Mouse (Mus musculus) midbrain, embryonic 15.5 days (tissue): Measurements from ENCODE around the gene Pdzph1. TPM values are rescaled to one million over a fixed set of nuclear protein-coding genes. Genes with fewer than 3 reads are reported as not detected.

Experiments used
- ATAC-seq: fragments of 200-750 bp; cut with Nextera tagmentation; replicated peaks from 2 replicates; pipeline ENCODE4 v1.8.0; 2017; ENCODE audit warnings: moderate TSS enrichment
- H3K27ac ChIP-seq: fragments of 300-500 bp; sonication (generic); 2 replicates; pipeline ENCODE4 v1.5.1; 2015; ENCODE audit warnings: mild to moderate bottlenecking, inconsistent platforms
- H3K27me3 ChIP-seq: fragments of 300-500 bp; sonication (generic); replicated peaks from 2 replicates; pipeline ENCODE4 v1.6.1; 2015; ENCODE audit warnings: inconsistent platforms
- H3K36me3 ChIP-seq: fragments of 300-500 bp; sonication (generic); replicated peaks from 2 replicates; pipeline ENCODE4 v1.6.1; 2015; ENCODE audit warnings: inconsistent platforms
- H3K4me1 ChIP-seq: fragments of 300-500 bp; sonication (generic); 2 replicates; pipeline ENCODE4 v1.6.1; 2015; ENCODE audit warnings: inconsistent platforms
- H3K4me2 ChIP-seq: fragments of 300-500 bp; sonication (generic); 2 replicates; pipeline ENCODE4 v1.6.1; 2015; ENCODE audit warnings: inconsistent platforms, mild to moderate bottlenecking, moderate library complexity
- H3K4me3 ChIP-seq: fragments of 300-500 bp; sonication (generic); 2 replicates; pipeline ENCODE4 v1.5.1; 2015; ENCODE audit warnings: mild to moderate bottlenecking, inconsistent platforms
- H3K9ac ChIP-seq: fragments of 300-500 bp; sonication (generic); 2 replicates; pipeline ENCODE4 v1.6.1; 2015; ENCODE audit warnings: mild to moderate bottlenecking, inconsistent platforms
- H3K9me3 ChIP-seq: fragments of 300-500 bp; sonication (generic); 2 replicates; pipeline ENCODE4 v1.6.1; 2016; ENCODE audit warnings: inconsistent platforms
- WGBS: fragments of 180-500 bp; shearing (Covaris S2); methylation state at CpG from one replicate; pipeline ENCODE4 v1.1.7; 2015; ENCODE audit warnings: mixed read lengths; 5-methylcytosine and 5-hydroxymethylcytosine counted together
- polyA plus RNA-seq: library from polyadenylated mRNA; unstranded; fragments of >200 nt; fragmentation: Nextera tagmentation; extraction: Ambion mirVana; gene quantifications from 2 replicates; pipeline ENCODE4 v1.2.1, GENCODE M21; 2015

The Pdzph1 gene
- polyA plus RNA-seq = 4.1 and 6.4 TPM in 2 replicates

DNA sequence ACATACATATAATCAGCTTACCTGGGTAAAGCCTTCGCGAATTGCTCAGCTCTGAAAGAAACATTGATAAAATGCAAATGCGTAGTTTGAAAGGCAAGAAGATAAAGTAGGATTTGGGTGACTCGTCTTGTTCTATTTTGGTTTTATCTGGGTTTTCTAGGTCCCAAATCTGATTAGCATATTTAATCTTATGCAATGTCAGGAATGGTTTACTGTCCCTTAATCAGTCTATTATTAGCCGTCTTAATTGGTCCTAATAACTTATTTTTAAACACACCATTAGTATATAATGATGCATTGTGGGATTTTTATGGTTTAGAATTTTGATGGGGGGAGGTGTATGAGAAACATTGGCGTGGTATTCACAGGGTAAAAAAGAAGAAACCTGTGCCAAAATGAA is at the start of gene Pdzph1:
Pdzph1 (minus strand) TSS at position 101 of the 400 bp plus-strand sequence.
- Histone ChIP-seq H3K4me1 (no peaks in the 10 kb centered on the region), H3K27ac (no peak within 1 kb of the TSS), H3K4me3 (no peak within 1 kb of the TSS), H3K9me3 (no peaks in the 10 kb centered on the region), H3K9ac (no peak within 1 kb of the TSS), H3K27me3 (no peaks in the 10 kb centered on the region), H3K4me2 (no peak within 1 kb of the TSS), H3K36me3 (no peaks in the 10 kb centered on the region)
- 72% methylated on average over 6 of the region's 6 CpGs for WGBS
- no peak for ATAC-seq

GRCm38 (mm10) chr17:59039754-59040153 is 48.6 kb upstream of the Pdzph1 start:
- ATAC-seq = no peak
- no peaks in the 10 kb centered on the region for H3K4me1 ChIP-seq
- H3K9ac ChIP-seq = no peak overlapping the region
- 49% methylated on average over 5 of the region's 5 CpGs for WGBS
- H3K27me3 ChIP-seq = no peaks in the 10 kb centered on the region
- H3K27ac ChIP-seq = no peak overlapping the region
- H3K4me3 ChIP-seq = no peak overlapping the region
- no peaks in the 10 kb centered on the region for H3K9me3 ChIP-seq
- H3K4me2 ChIP-seq = no peak overlapping the region
- no peaks in the 10 kb centered on the region for H3K36me3 ChIP-seq

- Histone ChIP-seq H3K4me1 (no peaks in the 10 kb centered on the region), H3K36me3 (no peaks in the 10 kb centered on the region), H3K27ac (no peak overlapping the region), H3K9ac (no peak overlapping the region), H3K27me3 (no peaks in the 10 kb centered on the region), H3K9me3 (no peaks in the 10 kb centered on the region), H3K4me3 (no peak overlapping the region), H3K4me2 (no peak overlapping the region)
- no peak for ATAC-seq
- WGBS = 94% methylated on average over 3 of the region's 3 CpGs
Measured at GRCm38 (mm10) chr17:59033445-59033844, 42.3 kb upstream of the Pdzph1 start.

- ATAC-seq = no peak
- no peak overlapping the region for H3K9ac ChIP-seq
- H3K36me3 ChIP-seq = no peaks in the 10 kb centered on the region
- H3K4me2 ChIP-seq = no peak overlapping the region
- H3K27ac ChIP-seq = no peak overlapping the region
- H3K9me3 ChIP-seq = no peaks in the 10 kb centered on the region
- H3K27me3 ChIP-seq = no peaks in the 10 kb centered on the region
- H3K4me1 ChIP-seq = no peaks in the 10 kb centered on the region
- 90% methylated on average over 3 of the region's 3 CpGs for WGBS
- no peak overlapping the region for H3K4me3 ChIP-seq
Measured at GRCm38 (mm10) chr17:59026336-59026735, 35.2 kb upstream of the Pdzph1 start.

DNA sequence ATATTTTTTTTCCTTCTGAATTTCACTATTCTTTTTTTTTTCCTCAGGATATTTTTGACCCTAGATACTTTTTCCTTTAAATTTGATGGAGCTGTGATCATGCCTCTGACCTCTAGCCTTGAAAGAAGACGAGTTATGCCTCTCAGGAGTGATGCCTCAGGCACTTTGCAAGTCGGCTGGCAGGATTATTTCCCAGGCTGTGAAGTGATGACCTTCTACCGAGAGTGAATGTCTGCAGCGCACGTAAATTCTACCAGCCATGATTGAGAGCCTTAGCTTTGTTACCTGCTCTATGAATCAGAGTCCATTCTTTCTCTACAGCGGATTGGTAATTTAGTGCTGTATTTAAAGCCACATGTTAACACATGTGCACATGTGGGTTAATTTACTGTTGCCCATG is 33.3 kb upstream of the Pdzph1 start:
- Histone ChIP-seq H3K9ac (no peak overlapping the region), H3K36me3 (no peaks in the 10 kb centered on the region)
- no peak for ATAC-seq

GRCm38 (mm10) chr17:59023971-59024370 is 32.8 kb upstream of the Pdzph1 start:
- WGBS = 18% methylated on average over 4 of the region's 5 CpGs
- H3K4me2 ChIP-seq = no peak overlapping the region
- no peak overlapping the region for H3K27ac ChIP-seq
- H3K9me3 ChIP-seq = no peaks in the 10 kb centered on the region
- no peak for ATAC-seq
- no peaks in the 10 kb centered on the region for H3K36me3 ChIP-seq
- no peak overlapping the region for H3K9ac ChIP-seq
- H3K4me1 ChIP-seq = no peaks in the 10 kb centered on the region
- no peak overlapping the region for H3K4me3 ChIP-seq
- H3K27me3 ChIP-seq = no peaks in the 10 kb centered on the region

More for the DNA sequence above, 33.3 kb upstream of the Pdzph1 start:
- no peaks in the 10 kb centered on the region for H3K4me1 ChIP-seq
- no peaks in the 10 kb centered on the region for H3K27me3 ChIP-seq
- 27% methylated on average over 6 of the region's 6 CpGs for WGBS
- H3K9me3 ChIP-seq = no peaks in the 10 kb centered on the region
- no peak overlapping the region for H3K27ac ChIP-seq
- H3K4me3 ChIP-seq = no peak overlapping the region
- H3K4me2 ChIP-seq = no peak overlapping the region

DNA sequence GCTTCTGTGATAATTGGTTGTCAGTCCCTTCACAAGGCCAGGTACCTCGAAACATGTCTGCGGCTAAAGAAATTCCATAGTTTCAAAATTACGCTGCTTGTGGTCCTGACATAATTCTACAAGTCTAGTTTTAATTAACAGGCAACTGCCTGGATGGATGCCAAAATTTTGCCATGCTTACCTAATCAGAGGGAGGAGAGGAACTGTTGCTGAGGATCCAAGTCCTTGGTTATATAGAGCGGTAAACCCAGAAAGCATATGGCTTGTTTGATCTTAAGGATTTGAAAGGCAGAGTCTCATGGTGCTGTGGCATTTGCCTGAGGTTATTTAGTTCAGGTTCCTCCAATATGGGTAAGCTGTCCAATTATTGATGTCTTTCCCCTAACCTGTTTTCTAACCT is 27.5 kb upstream of the Pdzph1 start:
- Histone ChIP-seq H3K27me3 (no peaks in the 10 kb centered on the region), H3K9ac (no peak overlapping the region), H3K36me3 (no peaks in the 10 kb centered on the region), H3K9me3 (no peaks in the 10 kb centered on the region), H3K4me1 (no peaks in the 10 kb centered on the region), H3K27ac (no peak overlapping the region), H3K4me3 (no peak overlapping the region), H3K4me2 (no peak overlapping the region)
- no peak for ATAC-seq
- 76% methylated on average over 4 of the region's 4 CpGs for WGBS

- Histone ChIP-seq H3K4me3 (peak within 1 kb of the TSS; percentile 73), H3K27ac (0 out of 2 replicates have a peak within 1 kb of the TSS, but pooled peaks have one; percentile 31), H3K27me3 (no peaks in the 10 kb centered on the region), H3K36me3 (no peaks in the 10 kb centered on the region), H3K9ac (peak within 1 kb of the TSS; percentile 62), H3K4me1 (no peaks in the 10 kb centered on the region), H3K9me3 (no peaks in the 10 kb centered on the region), H3K4me2 (peak within 1 kb of the TSS; percentile 66)
- ATAC-seq = peak; percentile 91
- under 1% methylated on average over 22 of the region's 22 CpGs for WGBS
Measured at GRCm38 (mm10) chr17:59013091-59013459, 21.9 kb upstream of the Pdzph1 start, which contains the start of gene Nudt12. TSS of gene Nudt12 (minus strand) at chr17:59013372.

DNA sequence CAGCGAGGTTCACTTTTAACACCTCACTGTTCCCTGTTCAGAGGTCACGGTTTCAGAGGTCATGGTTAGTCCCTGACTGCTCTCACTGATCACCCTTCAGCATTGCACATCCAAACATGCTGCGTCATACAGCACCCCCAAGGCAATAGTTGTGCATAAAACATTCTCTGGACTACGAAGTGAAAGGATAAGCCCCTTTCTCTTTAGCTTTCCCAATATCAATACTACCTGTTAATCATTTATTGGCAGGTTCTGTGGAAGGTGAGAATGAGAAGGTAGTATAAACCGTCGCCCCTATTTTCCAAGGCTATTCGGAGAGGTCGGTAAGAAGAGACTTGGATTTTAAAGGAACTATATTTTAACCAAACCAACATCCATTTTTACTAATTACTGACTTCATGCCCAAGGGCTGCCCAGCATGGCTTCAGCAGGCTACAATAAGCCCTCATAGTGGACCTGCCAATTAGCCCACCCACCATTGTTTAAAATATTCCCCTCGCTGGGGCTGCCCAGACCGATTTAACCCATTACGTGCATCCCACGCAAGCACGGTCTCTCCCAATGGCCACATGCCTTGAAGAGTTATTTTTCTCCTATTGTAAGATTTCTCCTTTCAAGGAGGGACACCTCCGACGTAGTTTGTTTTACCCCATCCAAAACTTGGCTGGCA is 21.4 kb upstream of the Pdzph1 start:
- Histone ChIP-seq H3K9ac (peak overlapping the region; percentile 62), H3K9me3 (no peaks in the 10 kb centered on the region), H3K4me2 (peak overlapping the region; percentile 66), H3K4me1 (no peaks in the 10 kb centered on the region), H3K36me3 (no peaks in the 10 kb centered on the region), H3K4me3 (peak overlapping the region; percentile 73), H3K27me3 (no peaks in the 10 kb centered on the region), H3K27ac (0 out of 2 replicates have a peak overlapping the region, but pooled peaks have one; percentile 31)
- WGBS = 9% methylated on average over 15 of the region's 15 CpGs
- peak; percentile 86 for ATAC-seq

- no peak overlapping the region for H3K9ac ChIP-seq
- H3K27ac ChIP-seq = no peak overlapping the region
- ATAC-seq = no peak
- no peaks in the 10 kb centered on the region for H3K27me3 ChIP-seq
- H3K36me3 ChIP-seq = no peaks in the 10 kb centered on the region
- H3K4me1 ChIP-seq = no peaks in the 10 kb centered on the region
- H3K4me2 ChIP-seq = no peak overlapping the region
- H3K4me3 ChIP-seq = no peak overlapping the region
- H3K9me3 ChIP-seq = no peaks in the 10 kb centered on the region
- WGBS = 66% methylated on average over 13 of the region's 13 CpGs
Measured at GRCm38 (mm10) chr17:59011546-59012307, 20.6 kb upstream of the Pdzph1 start.

GRCm38 (mm10) chr17:58973237-58973636 is 17.9 kb downstream of the Pdzph1 start:
- Histone ChIP-seq H3K4me3 (no peak overlapping the region), H3K4me2 (no peak overlapping the region), H3K4me1 (no peaks in the 10 kb centered on the region), H3K36me3 (no peaks in the 10 kb centered on the region), H3K27ac (no peak overlapping the region), H3K9ac (no peak overlapping the region), H3K9me3 (no peaks in the 10 kb centered on the region), H3K27me3 (no peaks in the 10 kb centered on the region)
- ATAC-seq = no peak
- WGBS = 38% methylated on average over 5 of the region's 5 CpGs

- no peaks in the 10 kb centered on the region for H3K4me1 ChIP-seq
- H3K27ac ChIP-seq = no peak overlapping the region
- 29% methylated on average over 3 of the region's 3 CpGs for WGBS
- no peak overlapping the region for H3K9ac ChIP-seq
- no peaks in the 10 kb centered on the region for H3K9me3 ChIP-seq
- no peaks in the 10 kb centered on the region for H3K27me3 ChIP-seq
- H3K4me2 ChIP-seq = no peak overlapping the region
- no peaks in the 10 kb centered on the region for H3K36me3 ChIP-seq
- no peak for ATAC-seq
- no peak overlapping the region for H3K4me3 ChIP-seq
Measured at GRCm38 (mm10) chr17:58959905-58960304, 31.3 kb downstream of the Pdzph1 start.
